Mouse (Mus musculus): ENCODE results near the gene Anks1.

DNA sequence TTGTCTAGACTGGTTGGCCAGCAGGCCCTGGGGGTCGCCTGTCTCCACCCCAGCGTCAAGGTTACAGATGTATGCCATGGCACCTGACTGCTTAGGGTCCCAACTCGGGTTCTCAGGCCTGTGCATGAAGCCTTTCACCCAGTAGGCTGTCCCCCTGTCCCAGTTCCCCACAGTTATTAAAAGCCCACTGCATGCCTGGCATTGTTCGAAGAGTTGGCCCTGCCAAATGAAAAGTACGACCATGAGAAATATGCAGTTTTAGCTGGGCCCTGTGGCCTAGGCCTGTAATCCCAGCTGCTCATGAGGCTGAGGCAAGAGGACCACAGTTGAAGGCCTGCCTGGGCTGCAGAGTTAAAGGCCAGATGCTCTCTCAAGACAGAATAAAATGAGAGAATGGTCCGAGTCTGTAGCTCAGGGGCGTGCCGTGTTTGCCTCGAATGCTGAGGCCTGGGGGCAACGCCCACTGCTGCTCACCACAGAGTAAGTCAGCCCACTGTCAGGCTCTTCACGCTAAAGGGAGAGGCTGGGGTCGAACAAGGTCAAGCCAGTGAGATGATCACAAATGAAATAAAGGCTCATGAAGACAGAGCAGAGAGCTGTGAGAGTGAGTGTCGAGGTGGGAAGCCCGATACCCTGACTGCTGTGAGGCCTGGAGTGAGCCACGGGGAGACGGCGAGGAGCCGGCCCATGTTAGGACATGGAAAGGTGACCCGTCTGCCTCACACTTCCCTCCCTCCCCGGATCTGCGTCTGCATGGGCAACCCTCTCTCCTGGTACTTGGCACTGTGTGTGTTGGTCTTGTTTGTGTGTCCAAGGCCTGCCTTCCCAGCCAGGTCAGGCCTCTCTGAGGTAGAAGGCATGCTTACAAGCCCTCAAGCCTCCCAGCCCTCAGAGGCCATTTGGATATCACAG lies 110.9 kb downstream of the Anks1 start:
- TF ChIP-seq POLR2A (IDR thresholded peaks at IDR 0.05; ENCODE audit: borderline replicate concordance, control insufficient read depth, low read depth, low read length) (no peak), CTCF (IDR thresholded peaks at IDR 0.05; ENCODE audit: control insufficient read depth, insufficient read depth, low read length) (no peak)
